Mouse (Mus musculus): ENCODE measurements around the gene Rnf168.
A peak's percentile ranks its signal among the peaks of the same experiment; 100 is the strongest.

The Rnf168 gene

GRCm38 (mm10) chr16:32323953-32324352, 46.7 kb downstream of the Rnf168 start:
- no peak for DNase-seq

- no peak for DNase-seq
Observed at GRCm38 (mm10) chr16:32330876-32331670, 53.8 kb downstream of the Rnf168 start.

GRCm38 (mm10) chr16:32332040-32332555, 54.8 kb downstream of the Rnf168 start, which contains the start of gene Ubxn7:
Gene Ubxn7 (plus strand): TSS chr16:32332257.
- DNase-seq, result peak; percentile 99

GRCm38 (mm10) chr16:32332556-32333511, 55.6 kb downstream of the Rnf168 start:
- peak; percentile 55 for DNase-seq

GRCm38 (mm10) chr16:32335146-32335545, 57.9 kb downstream of the Rnf168 start:
- no peak for DNase-seq

GRCm38 (mm10) chr16:32336026-32336780, 58.9 kb downstream of the Rnf168 start:
- DNase-seq, result no peak

- no peak for DNase-seq
Observed at GRCm38 (mm10) chr16:32337001-32337400, 59.7 kb downstream of the Rnf168 start.

- no peak for DNase-seq
Observed at GRCm38 (mm10) chr16:32340451-32340850, 63.2 kb downstream of the Rnf168 start.

- no peak for DNase-seq
Observed at GRCm38 (mm10) chr16:32345521-32345920, 68.3 kb downstream of the Rnf168 start.

GRCm38 (mm10) chr16:32350776-32351175, 73.5 kb downstream of the Rnf168 start:
- no peak for DNase-seq
